Comparison of ENCODE assay signal across 13 mouse cellular contexts in genomic region chr2:16351106-16351505, GRCm38 (mm10).
"Had no signal": no experiment of that assay in that cellular context is flagged by ENCODE, and none has a peak within 500 bp of the region (broad histone marks: within the 10 kb centered on the region; RNA-seq: fewer than 3 reads in every experiment).

No protein-coding gene starts in this region.

- ATAC-seq: hindbrain, postnatal 0 days; inflammation-experienced regulatory T-cells, adult 6 months; intestine, postnatal 0 days; liver, postnatal 0 days; lung, postnatal 0 days had no signal

- DNase-seq: kidney, adult 2 months; kidney, postnatal 10 days; kidney, postnatal 4 days; layer of hippocampus, postnatal 36 days; liver, postnatal 0 days; lung, embryonic 14.5 days; midbrain, embryonic 14.5 days; right cerebral cortex, postnatal 25 days; spleen, adult 18-20 months had no signal
